Mouse (Mus musculus): ENCODE measurements at regions not wholly inside any gene's neighbourhood (a gene's known extent, or its start where the extent isn't known, plus 50 kb on each side); places are given as distances from the start of the nearest gene placed in this dataset.

GRCm38 (mm10) chr10:111893941-111894340, 78.5 kb upstream of the Krr1 start:
- Histone ChIP-seq H3K9me3 (ENCODE audit: control insufficient read depth, low read length) (no peaks in the 10 kb centered on the region), H3K27ac (ENCODE audit: low read depth, low read length) (no peak overlapping the region), H3K36me3 (ENCODE audit: control insufficient read depth, insufficient read depth, low read length) (no peaks in the 10 kb centered on the region), H3K4me3 (ENCODE audit: low read depth, low read length) (no peak overlapping the region), H3K4me2 (no peak overlapping the region), H3K4me1 (ENCODE audit: control insufficient read depth, insufficient read depth, low read length) (no peaks in the 10 kb centered on the region), H3K9ac (ENCODE audit: low read length) (no peak overlapping the region), H3K27me3 (ENCODE audit: control insufficient read depth, insufficient read depth, low read length) (no peaks in the 10 kb centered on the region)
- DNase-seq (ENCODE audit: low spot score, missing footprints): no peak
- ATAC-seq (ENCODE audit: low FRiP score): no peak
- 84% methylated on average over 8 of the region's 8 CpGs for WGBS

- WGBS: 76% methylated on average over 3 of the region's 3 CpGs
- ATAC-seq (ENCODE audit: low FRiP score) (no peak), DNase-seq (ENCODE audit: low spot score, missing footprints) (no peak)
- Histone ChIP-seq H3K36me3 (ENCODE audit: control insufficient read depth, insufficient read depth, low read length) (no peaks in the 10 kb centered on the region), H3K4me2 (no peak overlapping the region), H3K4me1 (ENCODE audit: control insufficient read depth, insufficient read depth, low read length) (no peaks in the 10 kb centered on the region), H3K9me3 (ENCODE audit: control insufficient read depth, low read length) (no peaks in the 10 kb centered on the region), H3K27me3 (ENCODE audit: control insufficient read depth, insufficient read depth, low read length) (no peaks in the 10 kb centered on the region), H3K27ac (ENCODE audit: low read depth, low read length) (no peak overlapping the region), H3K4me3 (ENCODE audit: low read depth, low read length) (no peak overlapping the region), H3K9ac (ENCODE audit: low read length) (no peak overlapping the region)
These were observed 75.1 kb upstream of the Krr1 start for GRCm38 (mm10) chr10:111897361-111897760.

- ATAC-seq (ENCODE audit: low FRiP score): no peak
- H3K9ac ChIP-seq (ENCODE audit: low read length): no peak overlapping the region
- no peak overlapping the region for H3K4me2 ChIP-seq
- H3K4me1 ChIP-seq (ENCODE audit: control insufficient read depth, insufficient read depth, low read length): no peaks in the 10 kb centered on the region
- no peaks in the 10 kb centered on the region for H3K9me3 ChIP-seq (ENCODE audit: control insufficient read depth, low read length)
- no peak overlapping the region for H3K27ac ChIP-seq (ENCODE audit: low read depth, low read length)
- no peaks in the 10 kb centered on the region for H3K27me3 ChIP-seq (ENCODE audit: control insufficient read depth, insufficient read depth, low read length)
- no peaks in the 10 kb centered on the region for H3K36me3 ChIP-seq (ENCODE audit: control insufficient read depth, insufficient read depth, low read length)
- no peak for DNase-seq (ENCODE audit: low spot score, missing footprints)
- no peak overlapping the region for H3K4me3 ChIP-seq (ENCODE audit: low read depth, low read length)
- 78% methylated on average over 17 of the region's 17 CpGs for WGBS
These were observed 71.4 kb upstream of the Krr1 start for GRCm38 (mm10) chr10:111900723-111901716.

GRCm38 (mm10) chr10:111903956-111904355, 68.5 kb upstream of the Krr1 start:
- Histone ChIP-seq H3K9ac (ENCODE audit: low read length) (no peak overlapping the region), H3K36me3 (ENCODE audit: control insufficient read depth, insufficient read depth, low read length) (no peaks in the 10 kb centered on the region), H3K27me3 (ENCODE audit: control insufficient read depth, insufficient read depth, low read length) (no peaks in the 10 kb centered on the region), H3K4me3 (ENCODE audit: low read depth, low read length) (no peak overlapping the region), H3K4me1 (ENCODE audit: control insufficient read depth, insufficient read depth, low read length) (no peaks in the 10 kb centered on the region), H3K4me2 (no peak overlapping the region), H3K9me3 (ENCODE audit: control insufficient read depth, low read length) (no peaks in the 10 kb centered on the region), H3K27ac (ENCODE audit: low read depth, low read length) (no peak overlapping the region)
- WGBS: 94% methylated on average over 8 of the region's 8 CpGs
- DNase-seq (ENCODE audit: low spot score, missing footprints) (no peak), ATAC-seq (ENCODE audit: low FRiP score) (no peak)

GRCm38 (mm10) chr10:111907836-111908235, 64.6 kb upstream of the Krr1 start:
- Histone ChIP-seq H3K4me3 (ENCODE audit: low read depth, low read length) (no peak overlapping the region), H3K9me3 (ENCODE audit: control insufficient read depth, low read length) (no peaks in the 10 kb centered on the region), H3K4me1 (ENCODE audit: control insufficient read depth, insufficient read depth, low read length) (no peaks in the 10 kb centered on the region), H3K36me3 (ENCODE audit: control insufficient read depth, insufficient read depth, low read length) (no peaks in the 10 kb centered on the region), H3K27ac (ENCODE audit: low read depth, low read length) (no peak overlapping the region), H3K4me2 (no peak overlapping the region), H3K27me3 (ENCODE audit: control insufficient read depth, insufficient read depth, low read length) (no peaks in the 10 kb centered on the region), H3K9ac (ENCODE audit: low read length) (no peak overlapping the region)
- 89% methylated on average over 5 of the region's 5 CpGs for WGBS
- ATAC-seq (ENCODE audit: low FRiP score) (no peak), DNase-seq (ENCODE audit: low spot score, missing footprints) (no peak)

GRCm38 (mm10) chr10:111912561-111912960, 59.9 kb upstream of the Krr1 start:
- 90% methylated on average over 6 of the region's 6 CpGs for WGBS
- no peaks in the 10 kb centered on the region for H3K27me3 ChIP-seq (ENCODE audit: control insufficient read depth, insufficient read depth, low read length)
- H3K36me3 ChIP-seq (ENCODE audit: control insufficient read depth, insufficient read depth, low read length): no peaks in the 10 kb centered on the region
- ATAC-seq (ENCODE audit: low FRiP score): no peak
- H3K9me3 ChIP-seq (ENCODE audit: control insufficient read depth, low read length): no peaks in the 10 kb centered on the region
- no peak overlapping the region for H3K4me3 ChIP-seq (ENCODE audit: low read depth, low read length)
- no peak for DNase-seq (ENCODE audit: low spot score, missing footprints)
- H3K4me2 ChIP-seq: no peak overlapping the region
- no peaks in the 10 kb centered on the region for H3K4me1 ChIP-seq (ENCODE audit: control insufficient read depth, insufficient read depth, low read length)
- no peak overlapping the region for H3K27ac ChIP-seq (ENCODE audit: low read depth, low read length)
- no peak overlapping the region for H3K9ac ChIP-seq (ENCODE audit: low read length)

- ATAC-seq (ENCODE audit: low FRiP score) (no peak), DNase-seq (ENCODE audit: low spot score, missing footprints) (no peak)
- Histone ChIP-seq H3K36me3 (ENCODE audit: control insufficient read depth, insufficient read depth, low read length) (no peaks in the 10 kb centered on the region), H3K27ac (ENCODE audit: low read depth, low read length) (no peak overlapping the region), H3K4me2 (no peak overlapping the region), H3K27me3 (ENCODE audit: control insufficient read depth, insufficient read depth, low read length) (no peaks in the 10 kb centered on the region), H3K9me3 (ENCODE audit: control insufficient read depth, low read length) (no peaks in the 10 kb centered on the region), H3K4me3 (ENCODE audit: low read depth, low read length) (no peak overlapping the region), H3K9ac (ENCODE audit: low read length) (no peak overlapping the region), H3K4me1 (ENCODE audit: control insufficient read depth, insufficient read depth, low read length) (no peaks in the 10 kb centered on the region)
- 88% methylated on average over 20 of the region's 20 CpGs for WGBS
These were observed 59.2 kb upstream of the Krr1 start for GRCm38 (mm10) chr10:111913066-111913785.

GRCm38 (mm10) chr10:111914231-111914630, 58.2 kb upstream of the Krr1 start:
- no peak overlapping the region for H3K27ac ChIP-seq (ENCODE audit: low read depth, low read length)
- ATAC-seq (ENCODE audit: low FRiP score) (no peak), DNase-seq (ENCODE audit: low spot score, missing footprints) (no peak)
- no peaks in the 10 kb centered on the region for H3K9me3 ChIP-seq (ENCODE audit: control insufficient read depth, low read length)
- H3K9ac ChIP-seq (ENCODE audit: low read length): no peak overlapping the region
- H3K4me1 ChIP-seq (ENCODE audit: control insufficient read depth, insufficient read depth, low read length): no peaks in the 10 kb centered on the region
- no peak overlapping the region for H3K4me2 ChIP-seq
- WGBS: 91% methylated on average over 4 of the region's 4 CpGs
- H3K4me3 ChIP-seq (ENCODE audit: low read depth, low read length): no peak overlapping the region
- no peaks in the 10 kb centered on the region for H3K27me3 ChIP-seq (ENCODE audit: control insufficient read depth, insufficient read depth, low read length)
- H3K36me3 ChIP-seq (ENCODE audit: control insufficient read depth, insufficient read depth, low read length): no peaks in the 10 kb centered on the region

- DNase-seq (ENCODE audit: low spot score, missing footprints) (no peak), ATAC-seq (ENCODE audit: low FRiP score) (no peak)
- Histone ChIP-seq H3K36me3 (ENCODE audit: control insufficient read depth, insufficient read depth, low read length) (no peaks in the 10 kb centered on the region), H3K4me2 (no peak overlapping the region), H3K9ac (ENCODE audit: low read length) (no peak overlapping the region), H3K4me1 (ENCODE audit: control insufficient read depth, insufficient read depth, low read length) (no peaks in the 10 kb centered on the region), H3K9me3 (ENCODE audit: control insufficient read depth, low read length) (no peaks in the 10 kb centered on the region), H3K27ac (ENCODE audit: low read depth, low read length) (no peak overlapping the region), H3K27me3 (ENCODE audit: control insufficient read depth, insufficient read depth, low read length) (no peaks in the 10 kb centered on the region), H3K4me3 (ENCODE audit: low read depth, low read length) (no peak overlapping the region)
- 24% methylated on average over 3 of the region's 3 CpGs for WGBS
These were observed 54.4 kb upstream of the Krr1 start for GRCm38 (mm10) chr10:111918071-111918507.

Data from midbrain, embryonic 11.5 days (tissue).